Mouse (Mus musculus): ENCODE measurements around the gene B4galnt1.

DNA sequence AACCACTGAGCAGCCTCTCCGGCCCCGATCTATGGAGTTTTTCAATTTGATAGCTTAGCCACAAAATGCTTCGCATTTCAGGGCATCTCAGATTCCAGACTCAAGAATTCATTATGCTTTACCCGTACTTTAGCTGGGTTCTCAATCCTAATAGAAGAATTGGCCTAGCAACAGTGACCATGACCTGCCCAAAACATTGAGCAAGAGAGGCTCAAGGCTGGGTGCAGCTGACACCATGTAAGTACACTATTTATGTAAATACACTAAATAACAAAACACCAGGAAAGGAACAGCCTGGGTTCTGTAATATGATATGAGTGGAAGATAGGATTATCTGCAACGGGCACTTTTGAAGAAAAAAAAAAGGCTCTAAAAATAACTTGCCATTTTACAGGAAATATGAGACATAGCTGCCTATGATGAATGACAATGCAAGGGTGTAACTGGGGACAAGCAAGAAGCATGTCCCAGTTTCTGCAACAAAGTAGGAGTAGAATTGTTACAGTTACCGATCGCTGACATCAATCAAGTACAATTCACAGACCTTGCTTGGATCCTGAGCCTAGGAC, 37.2 kb upstream of the B4galnt1 start:
- TF ChIP-seq CTCF (conservative IDR thresholded peaks at IDR 0.05; ENCODE audit: low read length) (no peak), POU5F1 (IDR thresholded peaks at IDR 0.05; ENCODE audit: borderline replicate concordance, low read length) (no peak), NANOG (IDR thresholded peaks at IDR 0.05; ENCODE audit: borderline replicate concordance, low read length) (no peak)

Data from E14TG2a.4 (cell line).